Mouse (Mus musculus): ENCODE measurements around the gene Gm20662. TPM values are rescaled to one million over a fixed set of nuclear protein-coding genes. Genes with fewer than 3 reads are reported as not detected.

Gm20662 gene
- polyA plus RNA-seq, 1 experiment from 2014 or later: 0.69 TPM

DNA sequence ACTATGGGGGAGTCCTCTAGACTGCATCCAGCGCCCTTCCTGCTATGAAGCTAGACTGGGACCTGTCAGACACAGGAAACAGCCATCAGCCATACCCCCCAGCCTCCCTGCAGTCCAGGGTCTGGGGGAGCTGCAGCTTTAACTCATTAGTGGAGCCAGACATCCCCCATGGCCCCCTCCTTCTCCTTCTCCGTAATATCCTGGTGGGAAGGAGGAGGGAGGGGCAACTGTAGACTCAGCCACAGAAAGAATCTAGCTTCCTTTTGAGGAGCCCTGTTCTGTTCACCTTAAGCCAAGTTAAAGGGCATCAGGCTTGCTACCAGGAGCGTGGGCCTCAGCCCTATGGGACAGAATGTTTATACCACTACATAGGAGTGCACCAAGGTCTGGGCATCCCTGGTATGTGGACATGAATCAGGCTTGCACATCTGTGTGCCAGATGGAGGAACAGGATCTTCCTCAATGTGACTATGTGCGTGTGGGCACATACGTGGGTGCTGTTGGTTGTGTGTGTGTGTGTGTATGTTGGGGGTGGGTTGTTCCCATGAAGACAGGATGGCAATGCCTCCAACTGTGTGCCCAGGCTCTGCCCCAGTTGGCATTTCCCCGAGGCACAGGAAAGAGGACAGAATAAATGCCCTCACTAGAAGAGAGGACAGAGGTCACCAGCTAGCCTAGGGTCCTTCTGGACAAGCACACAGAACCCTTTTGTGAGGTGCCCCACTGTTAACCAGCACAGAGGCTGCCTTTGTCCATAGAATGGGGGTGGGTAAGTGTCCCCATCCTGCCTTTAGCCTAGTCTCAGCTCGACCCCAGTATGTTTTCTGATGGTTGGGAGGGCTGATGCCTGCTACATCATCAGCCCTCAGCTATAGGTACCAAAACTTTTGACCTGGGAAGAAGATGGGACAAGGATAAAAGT, 14.2 kb upstream of the Gm20662 start:
- DNase-seq (ENCODE audit: low spot score): peak; percentile 84
- H3K27ac ChIP-seq: peak overlapping the region; percentile 92
- peaks cover 74% of the 10 kb centered on the region for H3K4me1 ChIP-seq
- H3K27me3 ChIP-seq (ENCODE audit: insufficient read depth, poor library complexity, severe bottlenecking): no peaks in the 10 kb centered on the region
- H3K4me3 ChIP-seq: peak overlapping the region; percentile 86
- peaks cover 30% of the 10 kb centered on the region for H3K36me3 ChIP-seq
- H3K9me3 ChIP-seq: no peaks in the 10 kb centered on the region
- WGBS: 42% methylated on average over 7 of the region's 7 CpGs

DNA sequence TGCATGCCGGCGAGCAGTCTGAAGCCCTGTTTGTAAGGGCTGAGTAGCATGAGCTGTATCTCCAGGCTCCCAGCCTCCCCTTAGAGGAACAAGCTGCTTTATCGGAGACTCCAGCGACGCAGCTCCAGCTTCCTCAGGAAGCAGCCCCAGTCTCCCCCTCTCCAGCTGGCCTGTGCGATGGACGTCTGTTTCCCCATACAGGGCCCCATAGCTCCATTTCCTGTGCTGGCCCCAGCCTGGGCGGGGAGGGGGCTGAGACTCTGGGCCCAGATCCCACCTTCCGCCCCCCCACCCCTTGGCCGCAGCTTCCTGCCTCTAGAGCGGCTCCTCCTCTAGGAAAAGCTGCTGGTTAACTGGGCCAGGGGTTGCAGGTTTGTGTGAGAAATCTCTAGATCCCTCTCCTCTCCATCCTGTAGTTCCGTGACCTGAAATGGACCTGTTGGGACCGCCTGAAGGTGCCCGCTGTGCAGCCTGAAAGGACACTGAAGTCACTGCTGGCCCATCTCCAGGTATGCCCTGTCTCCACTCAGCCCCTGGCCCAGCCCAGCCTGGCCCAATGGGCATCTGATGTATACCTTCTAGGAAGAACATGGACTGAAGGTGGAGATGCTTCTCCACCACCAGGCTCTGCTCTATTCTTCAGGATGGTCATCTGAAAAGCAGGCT, 13.3 kb upstream of the Gm20662 start, which contains the start of gene Gm20661:
Gene Gm20661, plus strand, starts transcription at position 378 of the 666 bp plus-strand sequence.
- WGBS: 21% methylated on average over 14 of the region's 14 CpGs

DNA sequence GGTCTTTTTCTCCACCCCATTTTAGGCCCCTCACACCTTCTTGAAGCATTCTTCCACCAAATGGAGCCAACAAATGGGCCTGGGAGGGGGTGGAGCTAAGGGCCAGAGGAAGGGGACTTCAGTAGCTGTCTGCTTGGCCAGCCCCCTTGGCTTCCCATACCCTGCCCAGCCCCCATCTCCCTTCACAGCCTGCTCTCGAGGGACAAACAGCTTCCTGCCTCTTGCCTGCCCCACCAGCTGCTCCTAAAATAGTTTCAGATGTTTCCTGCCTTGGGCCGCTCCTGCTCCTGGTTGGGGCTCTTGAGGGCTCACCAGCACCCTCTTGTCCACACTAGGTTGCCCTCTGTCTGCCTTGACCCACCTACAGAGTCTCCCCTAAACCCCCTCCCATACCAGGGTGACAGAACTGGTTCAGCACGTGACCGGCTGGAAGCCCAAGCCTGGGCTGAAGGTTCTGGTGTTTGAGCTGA, 12.7 kb upstream of the Gm20662 start:
- WGBS: 4% methylated on average over 4 of the region's 4 CpGs
- peak overlapping the region; percentile 92 for H3K27ac ChIP-seq
- DNase-seq (ENCODE audit: low spot score): peak; percentile 92
- H3K27me3 ChIP-seq (ENCODE audit: insufficient read depth, poor library complexity, severe bottlenecking): no peaks in the 10 kb centered on the region
- peaks cover 24% of the 10 kb centered on the region for H3K36me3 ChIP-seq
- peak overlapping the region; percentile 86 for H3K4me3 ChIP-seq
- no peaks in the 10 kb centered on the region for H3K9me3 ChIP-seq
- H3K4me1 ChIP-seq: peaks cover 60% of the 10 kb centered on the region

More for the DNA sequence above, 13.3 kb upstream of the Gm20662 start, which contains the start of gene Gm20661:
- peak; percentile 96 for DNase-seq (ENCODE audit: low spot score)
- Histone ChIP-seq H3K9me3 (no peaks in the 10 kb centered on the region), H3K36me3 (peaks cover 27% of the 10 kb centered on the region), H3K27me3 (ENCODE audit: insufficient read depth, poor library complexity, severe bottlenecking) (no peaks in the 10 kb centered on the region), H3K27ac (peak within 1 kb of the TSS; percentile 92), H3K4me1 (peaks cover 66% of the 10 kb centered on the region), H3K4me3 (peak within 1 kb of the TSS; percentile 86)

DNA sequence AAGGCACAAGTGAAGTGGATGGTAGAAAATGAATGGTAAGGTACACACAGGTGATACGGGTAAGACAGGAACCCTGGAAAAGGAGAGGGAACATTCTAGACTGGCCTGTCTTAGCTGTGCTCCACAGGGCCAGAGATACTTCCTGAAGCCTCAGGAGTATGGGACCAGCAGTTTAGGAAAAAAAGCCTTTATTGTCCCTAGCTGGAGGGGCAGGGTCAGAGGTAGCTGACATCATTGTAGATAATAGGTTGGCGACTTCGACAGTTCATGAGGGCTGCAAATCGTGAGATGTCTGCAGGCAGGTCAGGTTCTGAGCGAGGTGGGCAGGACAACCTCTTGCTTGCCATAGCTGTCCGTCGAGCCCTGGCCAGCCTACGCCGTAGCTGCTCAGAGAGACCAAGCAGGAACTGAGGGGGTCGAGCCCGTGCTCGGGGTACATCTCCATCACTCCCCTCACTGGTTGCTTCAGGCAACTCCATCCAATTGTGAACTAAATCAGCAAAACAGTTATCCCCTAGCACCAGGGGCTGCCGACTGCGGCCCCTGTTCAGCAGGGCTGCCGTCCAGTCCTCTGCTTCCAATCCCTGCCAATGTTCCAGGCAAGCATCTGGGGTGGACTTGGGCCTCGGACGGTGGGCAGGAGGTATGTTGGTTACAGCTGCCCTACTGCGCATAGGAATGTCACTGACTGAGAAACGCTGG, 11.9 kb upstream of the Gm20662 start:
- Histone ChIP-seq H3K4me1 (peaks cover 60% of the 10 kb centered on the region), H3K4me3 (peak overlapping the region; percentile 86), H3K36me3 (peaks cover 17% of the 10 kb centered on the region), H3K27me3 (ENCODE audit: insufficient read depth, poor library complexity, severe bottlenecking) (no peaks in the 10 kb centered on the region), H3K27ac (peak overlapping the region; percentile 92), H3K9me3 (no peaks in the 10 kb centered on the region)
- 48% methylated on average over 19 of the region's 19 CpGs for WGBS
- DNase-seq (ENCODE audit: low spot score): no peak

DNA sequence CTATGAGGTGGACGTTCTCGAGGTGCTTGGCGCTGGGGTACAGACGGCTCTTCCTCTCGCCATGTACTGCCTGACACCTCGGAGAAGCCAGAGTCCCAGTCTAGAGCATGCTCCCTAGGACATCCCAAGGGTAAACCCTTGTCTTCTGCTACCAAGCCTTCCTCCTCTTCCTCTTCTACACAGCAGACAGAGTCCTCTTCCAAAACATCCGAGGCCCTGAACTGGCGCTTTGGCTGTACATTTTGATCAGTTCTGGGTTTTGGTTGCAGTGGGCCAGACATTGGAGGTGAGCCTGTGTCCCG, 11.4 kb upstream of the Gm20662 start:
- peak overlapping the region; percentile 92 for H3K27ac ChIP-seq
- no peak for DNase-seq (ENCODE audit: low spot score)
- no peaks in the 10 kb centered on the region for H3K27me3 ChIP-seq (ENCODE audit: insufficient read depth, poor library complexity, severe bottlenecking)
- H3K4me1 ChIP-seq: peaks cover 58% of the 10 kb centered on the region
- peak overlapping the region; percentile 86 for H3K4me3 ChIP-seq
- no peaks in the 10 kb centered on the region for H3K9me3 ChIP-seq
- peaks cover 12% of the 10 kb centered on the region; the same call in 1 of the 2 replicates for H3K36me3 ChIP-seq
- WGBS: 45% methylated on average over 9 of the region's 9 CpGs

DNA sequence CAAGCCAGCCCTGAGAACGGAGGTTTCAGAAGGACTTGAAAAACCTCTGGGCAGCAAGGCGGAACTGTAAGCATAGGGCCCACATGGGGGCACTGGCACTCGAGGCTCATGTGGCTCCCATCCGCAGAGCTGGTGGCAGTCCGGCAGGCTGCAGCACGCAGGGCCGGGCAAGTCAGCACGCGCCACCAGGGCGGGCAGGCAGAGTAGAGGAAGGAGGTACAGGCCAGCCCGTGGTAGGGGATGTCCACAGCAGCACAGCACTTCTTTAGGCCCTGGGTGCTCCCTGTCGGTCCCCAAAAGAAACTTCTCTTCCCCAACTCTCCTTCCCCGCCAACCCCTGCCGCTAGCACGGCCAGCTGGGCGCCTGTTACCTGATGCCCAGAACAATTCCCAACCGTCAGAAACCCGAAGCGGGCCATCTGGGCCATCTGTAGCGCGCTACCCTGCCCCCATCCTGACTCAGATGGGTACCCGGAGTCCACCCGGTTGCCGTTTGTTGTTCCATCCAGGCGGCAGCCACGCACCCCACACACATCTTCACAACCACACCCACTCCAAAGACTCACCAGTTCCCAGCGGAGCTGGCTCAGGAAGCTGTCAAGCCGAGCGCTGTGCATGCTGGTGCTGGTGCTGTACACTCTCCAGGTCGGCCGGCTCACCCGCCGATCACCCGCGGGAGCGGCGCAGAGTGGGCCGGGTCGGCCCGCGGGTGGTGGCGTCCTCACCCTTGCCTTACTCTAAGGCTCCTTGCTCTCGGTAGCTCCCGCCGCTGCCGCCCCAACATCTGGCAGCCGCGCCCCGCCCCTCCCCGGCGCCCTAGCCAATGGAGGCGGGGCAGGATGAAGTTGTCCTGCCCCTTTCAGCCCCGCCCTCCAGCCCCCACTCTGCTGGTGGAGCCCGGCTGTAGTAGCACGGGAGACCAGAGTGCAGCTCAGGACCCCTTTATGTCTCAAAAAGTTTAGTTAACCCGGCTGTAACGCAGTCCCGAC, 10.7 kb upstream of the Gm20662 start, which contains the start of gene Inka1:
Gene Inka1, minus strand, starts transcription at position 749 of the 989 bp plus-strand sequence.
- peaks cover 5% of the 10 kb centered on the region; the same call in 1 of the 2 replicates for H3K36me3 ChIP-seq

DNA sequence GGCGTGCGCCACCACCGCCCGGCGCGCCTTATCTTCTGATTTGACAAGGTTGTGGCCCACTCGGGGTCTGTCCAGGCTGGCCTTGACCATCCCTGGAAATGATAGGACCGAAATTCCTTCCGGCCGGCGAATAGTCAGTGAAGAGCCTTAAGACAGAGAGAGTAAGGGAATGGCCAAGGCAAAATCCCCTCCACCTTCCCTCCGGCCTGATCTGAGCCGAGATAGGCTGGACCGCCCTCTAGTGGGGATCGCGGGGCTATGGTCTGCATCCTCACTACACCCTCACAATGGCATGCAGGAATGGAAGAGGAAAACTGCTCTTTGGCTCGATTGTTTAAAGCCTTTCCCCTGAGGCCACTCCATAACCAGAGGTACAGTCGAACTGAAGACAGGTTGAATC, 9.8 kb upstream of the Gm20662 start:
- DNase-seq (ENCODE audit: low spot score): peak; percentile 90
- Histone ChIP-seq H3K27me3 (ENCODE audit: insufficient read depth, poor library complexity, severe bottlenecking) (no peaks in the 10 kb centered on the region), H3K27ac (peak overlapping the region; percentile 92), H3K9me3 (no peaks in the 10 kb centered on the region), H3K36me3 (peaks cover 5% of the 10 kb centered on the region; the same call in 1 of the 2 replicates), H3K4me3 (peak overlapping the region; percentile 86), H3K4me1 (peaks cover 44% of the 10 kb centered on the region)
- 1% methylated on average over 18 of the region's 18 CpGs for WGBS

More for the DNA sequence above, 10.7 kb upstream of the Gm20662 start, which contains the start of gene Inka1:
- peak within 1 kb of the TSS; percentile 92 for H3K27ac ChIP-seq
- no peaks in the 10 kb centered on the region for H3K9me3 ChIP-seq
- peak; percentile 96 for DNase-seq (ENCODE audit: low spot score)
- H3K4me3 ChIP-seq: peak within 1 kb of the TSS; percentile 86
- H3K4me1 ChIP-seq: peaks cover 54% of the 10 kb centered on the region
- H3K27me3 ChIP-seq (ENCODE audit: insufficient read depth, poor library complexity, severe bottlenecking): no peaks in the 10 kb centered on the region
- under 1% methylated on average over 58 of the region's 58 CpGs for WGBS

DNA sequence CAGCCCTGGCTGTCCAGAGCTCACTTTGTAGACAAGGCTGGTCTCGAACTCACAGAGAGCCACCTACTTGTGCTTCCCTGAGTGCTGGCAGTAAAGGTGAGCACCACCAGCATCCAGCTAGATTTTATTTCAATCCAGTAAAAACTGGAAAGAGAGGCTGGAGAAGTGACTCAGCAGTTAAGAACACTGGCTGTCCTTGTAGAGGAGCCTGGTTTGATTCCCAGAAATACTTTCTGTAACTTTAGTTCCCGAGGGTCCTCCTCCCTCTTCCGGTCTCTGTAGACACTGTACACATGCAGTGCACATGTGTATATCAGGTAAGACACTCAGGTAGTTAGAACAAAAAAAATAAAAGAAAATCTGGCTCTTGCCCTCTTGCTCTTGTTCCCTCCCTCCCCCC, 8.2 kb upstream of the Gm20662 start:
- Histone ChIP-seq H3K4me3 (no peak overlapping the region), H3K9me3 (no peaks in the 10 kb centered on the region), H3K27ac (no peak overlapping the region), H3K36me3 (peaks cover 5% of the 10 kb centered on the region; the same call in 1 of the 2 replicates), H3K4me1 (peaks cover 32% of the 10 kb centered on the region), H3K27me3 (ENCODE audit: insufficient read depth, poor library complexity, severe bottlenecking) (no peaks in the 10 kb centered on the region)
- 64% methylated on average over 3 of the region's 3 CpGs for WGBS
- no peak for DNase-seq (ENCODE audit: low spot score)

GRCm38 (mm10) chr9:107992197-107992596, 4.0 kb upstream of the Gm20662 start, which contains the start of gene Cdhr4:
Gene Cdhr4, plus strand, starts transcription at chr9:107992497.
- Histone ChIP-seq H3K27ac (no peak within 1 kb of the TSS), H3K4me3 (no peak within 1 kb of the TSS), H3K27me3 (ENCODE audit: insufficient read depth, poor library complexity, severe bottlenecking) (no peaks in the 10 kb centered on the region), H3K36me3 (no peaks in the 10 kb centered on the region), H3K4me1 (peaks cover 15% of the 10 kb centered on the region), H3K9me3 (no peaks in the 10 kb centered on the region)
- 50% methylated on average over 2 of the region's 2 CpGs for WGBS
- DNase-seq (ENCODE audit: low spot score): no peak

- Histone ChIP-seq H3K27ac (no peak overlapping the region), H3K9me3 (no peaks in the 10 kb centered on the region), H3K27me3 (ENCODE audit: insufficient read depth, poor library complexity, severe bottlenecking) (no peaks in the 10 kb centered on the region), H3K36me3 (no peaks in the 10 kb centered on the region), H3K4me3 (no peak overlapping the region), H3K4me1 (peaks cover 15% of the 10 kb centered on the region)
- DNase-seq (ENCODE audit: low spot score): no peak
- 88% methylated on average over 11 of the region's 11 CpGs for WGBS
Measured at GRCm38 (mm10) chr9:107993013-107993412, 3.1 kb upstream of the Gm20662 start.

- Histone ChIP-seq H3K27me3 (ENCODE audit: insufficient read depth, poor library complexity, severe bottlenecking) (no peaks in the 10 kb centered on the region), H3K27ac (no peak overlapping the region), H3K36me3 (no peaks in the 10 kb centered on the region), H3K9me3 (no peaks in the 10 kb centered on the region), H3K4me1 (peaks cover 15% of the 10 kb centered on the region), H3K4me3 (no peak overlapping the region)
- WGBS: 38% methylated on average over 2 of the region's 2 CpGs
- DNase-seq (ENCODE audit: low spot score): peak; percentile 47
Measured at GRCm38 (mm10) chr9:107994464-107994863, 1.7 kb upstream of the Gm20662 start.

All from heart, embryonic 10.5 days (tissue).